Mouse (Mus musculus) layer of hippocampus, postnatal 25 days (tissue): ENCODE data around the gene Ap5s1. TPM values are rescaled to one million over a fixed set of nuclear protein-coding genes. Genes with fewer than 3 reads are reported as not detected.
"Not testable (repeated sequence)": the region's sequence is repeated elsewhere in the genome, so short reads cannot be mapped to it uniquely, and the experiment has no call there.

ENCODE experiments used
- DNase-seq, 2 experiments: peaks; one replicate each; pipeline ENCODE4 v3.0.0; 2022; ENCODE audit warnings: mixed read lengths in 2 of 2, low spot score in 1 of 2; ENCODE audit errors: extremely low spot score in 1 of 2
- total RNA-seq, 2 experiments: library from RNA; stranded (reverse); gene quantifications; 2 replicates each; pipeline ENCODE4 v1.2.3; 2021

Gene Ap5s1
- total RNA-seq, 2 experiments from 2014 or later = 23.8 to 27.3 TPM

DNA sequence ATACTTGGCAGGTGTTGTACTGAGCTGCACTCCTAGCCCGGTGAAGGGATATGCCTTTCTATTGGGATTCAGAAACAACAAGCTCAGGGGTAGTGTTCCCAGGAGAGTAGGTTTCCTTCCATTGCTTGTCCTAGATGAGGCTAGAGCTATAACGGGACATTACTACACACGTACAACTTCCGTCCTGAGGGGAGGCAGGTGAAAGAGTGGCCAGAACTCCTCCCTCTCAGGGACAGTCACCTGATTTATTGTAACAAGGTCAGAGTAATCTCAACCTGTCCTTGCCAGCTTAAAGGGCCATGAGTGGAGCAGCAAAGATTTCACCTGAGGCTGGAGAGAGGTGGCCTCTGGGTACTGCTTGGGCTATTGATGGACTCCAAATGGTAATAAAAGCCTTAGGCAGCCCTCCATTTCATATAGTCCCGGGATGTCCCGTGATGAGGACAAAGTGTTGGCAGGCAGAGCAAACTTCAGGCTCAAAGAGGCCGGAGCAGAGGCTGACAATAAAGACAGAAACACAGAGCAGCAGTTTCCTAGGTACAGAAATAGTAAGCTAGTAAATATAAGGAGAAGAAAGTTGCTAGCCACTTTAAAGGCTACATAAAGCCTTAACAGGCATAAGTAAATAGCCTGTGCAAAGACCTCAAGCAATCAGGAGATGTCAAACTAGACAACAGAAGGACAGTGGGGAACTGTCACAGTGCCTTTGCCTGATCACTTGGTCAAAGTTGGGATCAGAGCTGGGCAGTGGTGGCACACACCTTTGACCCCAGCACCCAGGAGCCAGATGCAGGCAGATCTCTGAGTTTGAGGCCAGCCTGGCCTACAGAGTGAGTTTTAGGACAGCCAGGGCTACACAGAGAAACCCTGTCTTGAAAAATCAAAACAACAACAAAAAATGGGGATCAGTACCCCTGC, 9.3 kb downstream of the Ap5s1 start:
- DNase-seq = no peak

DNA sequence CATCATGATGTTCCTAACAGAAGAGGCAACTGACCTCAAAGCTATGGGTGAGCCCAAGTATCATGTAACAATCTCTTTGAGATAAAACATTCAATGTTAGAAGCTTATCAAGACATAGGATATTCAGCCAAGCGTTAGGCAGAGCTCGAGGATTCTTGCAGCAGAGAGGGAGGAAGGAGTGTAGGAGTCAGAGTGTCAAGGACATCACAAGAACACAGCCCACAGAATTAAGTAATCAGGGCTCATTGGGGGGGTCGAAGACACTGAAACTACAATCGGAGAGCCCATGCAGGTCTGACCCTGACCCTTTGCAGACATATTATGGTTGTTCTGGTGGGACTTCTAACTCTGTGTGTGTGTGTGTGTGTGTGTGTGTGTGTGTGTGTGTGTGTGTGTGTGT, 13.2 kb downstream of the Ap5s1 start:
- DNase-seq = no peak

GRCm38 (mm10) chr2:131221853-131222515, 15.1 kb downstream of the Ap5s1 start:
- no peak for DNase-seq

- no peak for DNase-seq
Measured at GRCm38 (mm10) chr2:131222562-131222961, 15.7 kb downstream of the Ap5s1 start.

- no peak for DNase-seq
Measured at GRCm38 (mm10) chr2:131223569-131223968, 16.7 kb downstream of the Ap5s1 start.

- no peak for DNase-seq
Measured at GRCm38 (mm10) chr2:131225178-131225577, 18.3 kb downstream of the Ap5s1 start.

DNA sequence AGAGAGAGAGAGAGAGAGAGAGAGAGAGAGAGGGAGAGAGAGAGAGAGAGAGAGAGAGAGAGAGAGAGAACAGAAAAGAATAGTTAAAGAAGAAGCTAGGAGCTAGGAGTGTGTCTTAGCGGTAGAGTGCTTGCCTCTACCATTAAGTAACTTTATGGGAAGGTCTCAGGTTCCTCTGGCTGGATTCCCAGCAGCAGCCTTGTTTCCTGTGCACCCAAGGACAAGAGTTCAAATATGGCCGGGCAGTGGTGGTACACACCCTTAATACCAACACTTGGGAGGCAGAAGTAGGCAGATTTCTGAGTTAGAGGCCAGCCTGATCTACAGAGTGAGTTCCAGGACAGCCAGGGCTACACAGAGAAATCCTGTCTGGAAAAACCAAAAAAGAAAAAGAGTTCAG, 19.8 kb downstream of the Ap5s1 start:
- DNase-seq = not testable (repeated sequence)

DNA sequence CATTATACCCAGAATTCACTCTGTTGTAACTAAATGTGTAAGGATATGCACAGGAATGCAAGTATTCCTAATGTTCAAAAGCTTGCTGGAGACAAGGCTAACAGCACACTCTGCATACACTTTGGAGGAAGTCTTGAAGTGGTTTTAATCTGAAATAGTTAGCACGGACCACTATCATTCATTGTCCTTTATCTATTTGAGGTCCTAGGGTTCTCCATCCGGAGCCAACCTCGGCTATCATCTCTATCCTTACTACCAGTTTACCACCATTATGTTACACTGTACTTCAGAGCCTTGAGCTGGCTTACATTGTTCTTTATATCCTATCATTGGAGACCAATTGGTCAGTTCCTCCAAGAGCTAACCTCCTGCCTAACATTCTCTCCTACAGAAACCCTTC, 20.4 kb downstream of the Ap5s1 start:
- DNase-seq = no peak

DNA sequence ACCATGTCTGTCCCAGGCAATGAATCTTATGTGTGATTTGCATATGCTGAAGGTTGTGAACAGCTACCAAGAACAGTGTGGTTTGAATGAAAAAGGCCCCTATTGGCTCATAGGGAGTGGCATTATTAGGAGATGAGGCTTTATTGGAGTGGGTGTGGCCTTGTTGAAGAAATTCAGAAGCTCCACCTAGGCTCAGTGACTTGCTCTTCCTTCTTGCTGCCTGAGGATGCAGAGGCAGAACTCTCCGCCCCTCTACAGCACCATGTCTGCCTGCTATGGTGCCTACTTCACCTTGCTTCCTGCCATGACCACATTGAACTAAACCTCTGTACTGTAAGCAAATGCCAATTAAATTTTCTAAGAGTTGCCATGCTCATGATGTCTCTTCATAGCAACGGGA, 25.7 kb downstream of the Ap5s1 start:
- DNase-seq = no peak

DNA sequence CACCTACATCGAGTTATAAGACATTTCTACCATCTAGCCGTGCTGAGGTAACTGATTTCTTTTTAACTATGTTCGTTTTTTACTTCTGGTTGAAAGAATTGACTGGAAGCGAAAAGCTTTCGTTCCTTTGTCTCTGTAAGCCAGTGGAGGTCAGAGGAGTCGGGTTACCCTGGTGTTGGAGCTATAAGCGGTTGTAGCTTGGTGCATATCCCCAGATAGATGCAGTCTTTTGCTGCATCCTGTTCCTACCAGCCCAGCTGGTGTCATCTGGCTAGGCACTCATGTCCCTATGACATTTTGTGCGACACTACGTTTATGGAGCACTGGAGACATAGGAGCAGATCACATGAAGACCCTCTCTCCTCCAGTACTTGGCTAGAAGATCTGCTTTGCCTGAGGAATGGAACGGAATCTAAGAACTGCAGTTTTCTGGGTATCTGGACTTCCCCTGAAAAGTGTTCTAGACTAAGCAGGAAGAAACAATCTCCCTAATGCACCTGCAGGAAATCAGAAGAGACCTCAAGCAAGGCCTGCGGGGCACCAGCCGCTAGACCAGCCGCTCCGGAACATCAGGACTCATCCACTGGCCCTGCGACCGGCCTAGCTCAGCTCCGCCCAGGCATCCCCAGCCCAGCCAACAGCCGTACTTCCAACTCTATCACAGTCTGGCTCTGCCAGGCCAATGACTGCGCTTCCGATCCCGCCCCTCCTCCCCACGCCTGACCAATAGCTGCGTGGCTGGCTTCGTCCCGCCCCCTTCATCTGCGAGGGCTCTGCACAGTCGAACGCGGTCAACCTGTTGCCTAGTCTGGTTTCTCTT, 26.6 kb downstream of the Ap5s1 start, which contains the start of gene Mavs:
Gene Mavs (plus strand): TSS at position 757 of the 820 bp plus-strand sequence.
- DNase-seq = peak; percentile 69 to 75

DNA sequence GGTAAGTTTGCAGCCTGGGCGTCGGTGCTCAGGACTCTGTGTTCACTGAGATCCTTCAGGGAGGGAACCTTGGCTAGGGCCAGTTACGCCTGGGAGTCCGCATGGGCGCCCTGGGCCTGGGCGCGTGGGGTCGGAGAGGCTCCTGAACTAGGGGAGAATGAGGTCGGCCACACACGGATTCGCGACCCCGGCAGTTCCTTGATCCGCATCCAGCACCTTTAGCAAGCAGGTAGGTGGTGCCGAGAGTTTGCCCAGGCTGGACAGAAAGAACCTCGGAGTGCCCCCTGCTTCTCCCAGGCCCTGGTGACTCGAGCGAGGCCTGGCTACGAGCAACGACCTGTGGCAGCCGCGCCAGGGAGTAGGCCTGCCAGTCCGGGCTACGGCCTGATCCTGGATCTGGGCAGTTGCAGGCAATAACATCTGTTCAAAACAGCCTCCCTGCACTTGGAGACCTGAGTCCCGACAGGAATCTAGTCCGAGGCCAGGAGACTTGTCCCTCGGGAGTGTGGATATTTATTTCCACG, 27.3 kb downstream of the Ap5s1 start:
- DNase-seq = no peak

GRCm38 (mm10) chr2:131234970-131235635, 28.2 kb downstream of the Ap5s1 start:
- DNase-seq = no peak

GRCm38 (mm10) chr2:131242180-131242579, 35.3 kb downstream of the Ap5s1 start:
- DNase-seq = no peak

DNA sequence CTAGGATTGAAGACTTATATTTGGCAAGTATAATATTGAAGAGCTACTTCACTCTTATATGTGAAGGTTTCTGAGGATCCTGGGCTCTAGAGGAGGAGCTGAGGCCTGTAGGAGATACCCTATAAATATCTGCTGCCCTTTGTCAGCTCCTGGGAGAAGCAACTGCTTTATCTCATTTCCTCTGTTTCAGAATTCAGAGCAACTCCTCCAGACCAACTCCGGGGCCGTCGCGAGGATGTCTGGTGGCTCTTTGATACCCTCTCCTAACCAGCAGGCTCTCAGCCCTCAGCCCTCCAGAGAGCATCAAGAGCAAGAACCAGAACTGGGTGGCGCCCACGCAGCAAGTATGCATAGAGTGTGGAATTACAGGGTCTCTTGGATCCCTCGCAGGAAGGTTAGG, 36.1 kb downstream of the Ap5s1 start:
- DNase-seq = no peak

DNA sequence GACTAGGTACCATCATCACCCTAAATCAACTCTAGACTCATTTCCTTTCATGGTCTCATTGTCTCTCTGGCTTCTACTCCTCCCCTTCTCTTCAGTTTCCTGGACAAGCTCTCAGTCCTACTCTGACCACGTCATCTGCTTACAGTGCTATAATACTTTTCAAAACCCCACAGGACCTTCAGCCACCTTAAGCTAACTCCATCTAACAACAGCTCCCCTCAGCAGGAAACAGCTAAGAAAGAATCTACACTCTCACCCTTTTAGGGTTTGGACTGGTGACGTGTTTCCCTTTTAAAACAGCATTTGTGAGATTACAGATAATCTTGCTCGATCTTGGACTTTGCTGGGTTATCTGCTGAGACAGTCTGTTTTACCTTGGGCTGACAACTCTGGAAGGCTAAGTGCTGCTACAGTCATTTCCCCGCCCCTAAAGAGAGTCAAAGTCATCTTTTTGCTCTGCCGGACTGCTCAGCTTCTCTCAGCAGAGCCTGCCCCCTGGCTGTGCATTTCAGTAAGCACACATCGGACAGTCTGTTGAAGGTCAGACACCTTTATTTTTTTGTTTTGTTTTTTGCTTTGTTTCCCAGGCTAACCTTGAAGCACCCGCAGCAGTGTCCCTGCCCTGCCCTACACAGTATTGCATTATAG, 46.9 kb downstream of the Ap5s1 start:
- peak in 1 of 2 experiments; percentile 38 for DNase-seq

DNA sequence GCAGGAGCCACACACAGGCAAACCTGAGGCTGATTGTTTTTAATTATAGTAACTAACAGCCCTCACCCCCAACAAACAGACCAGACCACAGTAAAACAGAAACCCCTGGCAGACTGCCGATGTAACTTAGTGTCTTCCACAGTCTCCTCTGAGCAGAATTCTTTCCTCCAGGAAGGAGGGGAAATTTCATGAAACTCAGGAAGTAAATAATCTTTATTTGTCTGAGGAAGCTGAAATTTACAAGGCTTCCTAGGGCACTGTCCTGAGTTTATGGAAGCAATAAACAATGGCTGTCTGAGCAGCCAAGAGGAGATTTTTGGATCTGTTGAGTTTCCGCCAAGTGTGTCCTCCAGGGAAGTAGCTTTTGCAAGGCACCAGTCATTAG, 47.4 kb downstream of the Ap5s1 start:
- DNase-seq = no peak

GRCm38 (mm10) chr2:131255738-131256137, 48.9 kb downstream of the Ap5s1 start:
- no peak for DNase-seq

DNA sequence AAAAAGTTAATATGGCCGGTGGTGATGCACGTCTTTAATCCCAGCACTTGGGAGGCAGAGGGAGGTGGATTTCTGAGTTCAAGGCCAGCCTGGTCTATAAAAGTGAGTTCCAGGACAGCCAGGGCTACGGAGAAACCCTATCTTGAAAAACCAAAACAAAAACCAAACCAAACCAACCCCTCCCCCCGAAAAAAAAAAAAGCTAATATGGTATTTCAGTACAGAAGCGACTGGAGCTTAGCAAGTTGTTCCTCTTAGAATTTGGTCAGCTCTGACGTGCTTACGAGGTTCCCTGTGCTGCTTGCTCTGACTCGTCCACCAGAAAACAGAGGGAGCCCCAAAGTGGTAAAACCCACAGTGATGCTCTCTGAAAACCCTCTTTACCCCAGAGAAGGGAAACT, 51.8 kb downstream of the Ap5s1 start:
- no peak for DNase-seq

DNA sequence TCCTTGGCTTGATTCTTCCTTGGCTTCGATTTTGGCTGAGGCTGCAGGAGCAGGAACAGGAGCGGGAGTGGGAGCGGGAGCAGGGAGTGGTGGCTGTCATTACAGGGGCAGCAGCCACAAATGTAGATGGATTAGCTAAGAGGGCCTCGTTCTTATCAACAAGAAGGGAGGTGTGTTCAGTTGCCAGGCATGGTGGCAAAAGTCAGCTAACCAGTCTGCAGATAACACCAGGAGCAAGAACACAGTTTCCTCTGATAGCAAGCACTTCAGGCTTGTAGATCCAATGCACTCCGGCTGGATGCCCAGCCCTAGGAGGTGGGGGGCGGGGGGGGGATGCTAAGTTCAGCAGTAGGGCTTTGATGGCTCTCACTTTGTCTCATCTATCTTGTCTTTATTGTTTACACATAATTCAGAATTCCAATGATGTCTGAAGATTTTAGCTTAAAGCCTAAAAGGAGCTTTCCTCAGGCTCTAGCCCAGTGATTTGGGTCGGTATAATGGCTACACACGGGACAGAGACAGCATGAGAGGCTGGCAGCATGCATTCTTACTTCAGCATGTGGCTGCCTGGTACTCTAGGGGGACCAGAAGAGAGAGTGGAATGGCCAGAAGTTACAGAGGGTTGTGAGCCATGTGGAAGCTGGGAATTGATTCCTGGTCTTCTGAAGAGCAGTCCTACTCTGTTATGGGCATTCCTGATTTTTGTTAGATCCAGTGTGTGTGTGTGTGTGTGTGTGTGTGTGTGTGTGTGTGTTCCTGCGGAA, 53.8 kb downstream of the Ap5s1 start:
- no peak for DNase-seq
